Mouse (Mus musculus): ENCODE results near the gene Ptger1. TPM values are rescaled to one million over a fixed set of nuclear protein-coding genes. Genes with fewer than 3 reads are reported as not detected.
A peak's percentile ranks its signal among the peaks of the same experiment; 100 is the strongest.

The Ptger1 gene
- polyA plus RNA-seq, 1 experiment: 21.8 TPM

GRCm38 (mm10) chr8:83706411-83706810 lies 39.9 kb downstream of the Ptger1 start:
- TF ChIP-seq CTCF (conservative IDR thresholded peaks at IDR 0.05; ENCODE audit: insufficient read depth, insufficient read length, low read depth, low read length) (no peak), POLR2A (IDR thresholded peaks at IDR 0.05; ENCODE audit: low read depth, low read length) (no peak)
- DNase-seq: no peak
- Histone ChIP-seq H3K27ac (ENCODE audit: insufficient read depth, low read depth, low read length) (no peak overlapping the region), H3K36me3 (ENCODE audit: control insufficient read depth, insufficient read depth, low read length) (no peaks in the 10 kb centered on the region), H3K27me3 (replicated peaks; ENCODE audit: control insufficient read depth, insufficient read depth, low read length) (no peaks in the 10 kb centered on the region), H3K4me1 (ENCODE audit: control insufficient read depth, insufficient read depth, low read length) (peaks cover 3% of the 10 kb centered on the region; the same call in 1 of the 2 replicates), H3K4me3 (ENCODE audit: insufficient read depth, low read depth, low read length) (no peak overlapping the region)
- 62% methylated on average over 5 of the region's 5 CpGs for WGBS

DNA sequence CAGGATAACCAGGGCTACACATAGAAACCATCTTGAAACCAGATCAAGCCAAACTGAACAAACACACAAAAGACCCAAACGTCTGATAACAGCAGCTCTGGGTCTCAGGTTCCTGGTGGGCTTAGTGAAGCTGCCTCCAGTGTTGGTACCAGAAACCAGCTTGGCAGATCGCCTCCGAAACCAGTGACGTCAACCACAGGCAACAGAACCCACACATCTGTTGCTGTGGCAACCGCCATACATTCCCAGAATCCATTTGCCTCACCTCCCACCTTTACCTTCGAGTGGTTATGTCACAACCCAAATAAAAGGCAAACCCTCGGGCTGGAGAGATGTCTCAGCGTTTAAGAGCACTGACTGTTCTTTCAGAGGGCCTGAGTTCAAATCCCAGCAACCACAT lies 41.1 kb downstream of the Ptger1 start:
- Histone ChIP-seq H3K36me3 (ENCODE audit: control insufficient read depth, insufficient read depth, low read length) (no peaks in the 10 kb centered on the region), H3K4me3 (ENCODE audit: insufficient read depth, low read depth, low read length) (no peak overlapping the region), H3K4me1 (ENCODE audit: control insufficient read depth, insufficient read depth, low read length) (peaks cover 3% of the 10 kb centered on the region; the same call in 1 of the 2 replicates), H3K27ac (ENCODE audit: insufficient read depth, low read depth, low read length) (no peak overlapping the region), H3K27me3 (replicated peaks; ENCODE audit: control insufficient read depth, insufficient read depth, low read length) (no peaks in the 10 kb centered on the region)
- TF ChIP-seq POLR2A (IDR thresholded peaks at IDR 0.05; ENCODE audit: low read depth, low read length) (no peak), CTCF (conservative IDR thresholded peaks at IDR 0.05; ENCODE audit: insufficient read depth, insufficient read length, low read depth, low read length) (no peak)
- no peak for DNase-seq
- WGBS: 78% methylated on average over 8 of the region's 8 CpGs

DNA sequence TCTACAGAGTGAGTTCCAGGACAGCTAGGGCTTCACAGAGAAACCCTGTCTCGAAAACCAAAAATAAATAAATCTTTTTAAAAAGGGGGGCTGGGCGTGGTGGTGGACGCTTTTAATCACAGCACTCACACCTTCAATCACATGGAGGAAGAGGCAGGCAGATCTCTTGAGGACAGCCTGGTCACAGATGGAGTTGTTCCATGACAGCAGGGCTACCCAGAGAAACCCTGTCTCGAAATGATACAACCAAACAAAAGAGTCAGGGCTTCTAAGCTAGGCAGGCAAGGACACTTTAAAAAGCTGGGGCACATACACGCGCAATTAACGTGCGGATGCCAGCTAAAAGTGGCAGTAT lies 48.2 kb downstream of the Ptger1 start:
- Histone ChIP-seq H3K27me3 (replicated peaks; ENCODE audit: control insufficient read depth, insufficient read depth, low read length) (no peaks in the 10 kb centered on the region), H3K27ac (ENCODE audit: insufficient read depth, low read depth, low read length) (peak overlapping the region; percentile 5; the same call in 1 of the 2 replicates), H3K4me3 (ENCODE audit: insufficient read depth, low read depth, low read length) (no peak overlapping the region), H3K36me3 (ENCODE audit: control insufficient read depth, insufficient read depth, low read length) (no peaks in the 10 kb centered on the region), H3K4me1 (ENCODE audit: control insufficient read depth, insufficient read depth, low read length) (peaks cover 10% of the 10 kb centered on the region; the same call in 1 of the 2 replicates)
- 16% methylated on average over 8 of the region's 8 CpGs for WGBS
- DNase-seq: no peak
- TF ChIP-seq CTCF (conservative IDR thresholded peaks at IDR 0.05; ENCODE audit: insufficient read depth, insufficient read length, low read depth, low read length) (no peak), POLR2A (IDR thresholded peaks at IDR 0.05; ENCODE audit: low read depth, low read length) (no peak)

DNA sequence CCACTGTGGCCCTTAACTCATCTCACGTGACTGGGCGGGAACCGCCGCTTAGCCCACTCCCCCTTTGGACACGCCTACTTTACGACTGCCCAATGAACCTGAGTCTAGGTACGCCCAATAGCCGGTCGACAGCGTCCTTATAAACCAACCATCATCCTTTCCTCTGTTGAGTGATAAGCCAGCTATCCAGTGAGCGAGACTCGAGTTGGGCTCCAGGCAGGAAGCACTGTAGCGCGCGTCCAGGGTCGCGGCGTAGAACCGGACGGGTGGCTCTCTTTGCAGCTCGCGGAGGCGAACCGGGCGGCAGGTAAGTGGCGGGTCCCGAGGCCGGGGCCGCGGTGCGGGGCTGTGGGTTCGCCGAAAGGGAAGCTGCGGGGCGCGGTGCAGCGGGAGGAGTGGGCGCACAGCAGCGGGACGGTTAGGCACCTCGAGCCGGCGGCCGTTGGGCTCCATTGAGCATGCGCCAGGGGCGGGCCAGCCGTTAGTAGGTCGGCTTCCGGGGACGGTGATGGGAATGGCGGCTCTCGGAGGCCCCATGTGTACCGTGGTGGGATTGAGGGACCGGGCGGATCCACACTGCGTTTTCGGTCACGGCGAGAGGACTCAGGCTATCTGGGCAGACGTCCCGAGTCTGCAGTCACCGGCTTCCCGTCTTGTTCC lies 48.7 kb downstream of the Ptger1 start, which contains the start of gene Ddx39:
Gene Ddx39, plus strand, starts transcription at position 147 of the 660 bp plus-strand sequence.
- DNase-seq: peak; percentile 100
- peak within 1 kb of the TSS; percentile 74 for H3K27ac ChIP-seq (ENCODE audit: insufficient read depth, low read depth, low read length)
- H3K4me3 ChIP-seq (ENCODE audit: insufficient read depth, low read depth, low read length): peak within 1 kb of the TSS; percentile 72
- H3K36me3 ChIP-seq (ENCODE audit: control insufficient read depth, insufficient read depth, low read length): no peaks in the 10 kb centered on the region
- no peak for TF ChIP-seq CTCF (conservative IDR thresholded peaks at IDR 0.05; ENCODE audit: insufficient read depth, insufficient read length, low read depth, low read length)
- TF ChIP-seq POLR2A (IDR thresholded peaks at IDR 0.05; ENCODE audit: low read depth, low read length): peak; percentile 51
- under 1% methylated on average over 63 of the region's 63 CpGs for WGBS
- peaks cover 10% of the 10 kb centered on the region; the same call in 1 of the 2 replicates for H3K4me1 ChIP-seq (ENCODE audit: control insufficient read depth, insufficient read depth, low read length)
- H3K27me3 ChIP-seq (replicated peaks; ENCODE audit: control insufficient read depth, insufficient read depth, low read length): no peaks in the 10 kb centered on the region

DNA sequence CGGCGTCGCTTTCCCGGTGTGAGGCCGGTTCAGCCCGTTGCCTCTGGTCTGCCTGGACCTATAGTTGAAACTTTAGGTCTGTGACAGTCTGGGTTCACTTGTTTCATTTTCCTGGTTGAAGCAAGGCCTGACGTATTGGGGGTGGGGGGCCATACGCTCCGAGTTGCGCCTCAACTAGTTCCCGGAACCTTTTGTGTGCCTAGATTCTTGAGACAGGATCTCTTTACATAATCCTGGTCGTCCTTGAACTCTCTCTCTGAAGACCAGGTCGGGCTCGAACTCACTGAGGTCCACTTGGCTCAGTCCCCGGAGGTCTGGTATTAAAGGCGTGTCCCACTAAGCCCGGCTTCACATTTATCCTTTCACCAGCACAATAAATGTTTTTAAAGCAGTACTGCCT lies 49.3 kb downstream of the Ptger1 start:
- DNase-seq: no peak
- H3K27ac ChIP-seq (ENCODE audit: insufficient read depth, low read depth, low read length): 0 out of 2 replicates have a peak overlapping the region, but pooled peaks have one; percentile 49
- H3K4me1 ChIP-seq (ENCODE audit: control insufficient read depth, insufficient read depth, low read length): peaks cover 10% of the 10 kb centered on the region; the same call in 1 of the 2 replicates
- H3K4me3 ChIP-seq (ENCODE audit: insufficient read depth, low read depth, low read length): peak overlapping the region; percentile 72
- TF ChIP-seq CTCF (conservative IDR thresholded peaks at IDR 0.05; ENCODE audit: insufficient read depth, insufficient read length, low read depth, low read length) (no peak), POLR2A (IDR thresholded peaks at IDR 0.05; ENCODE audit: low read depth, low read length) (no peak)
- under 1% methylated on average over 17 of the region's 17 CpGs for WGBS
- no peaks in the 10 kb centered on the region for H3K27me3 ChIP-seq (replicated peaks; ENCODE audit: control insufficient read depth, insufficient read depth, low read length)
- H3K36me3 ChIP-seq (ENCODE audit: control insufficient read depth, insufficient read depth, low read length): no peaks in the 10 kb centered on the region

GRCm38 (mm10) chr8:83716563-83716962 lies 50.1 kb downstream of the Ptger1 start:
- Histone ChIP-seq H3K27me3 (replicated peaks; ENCODE audit: control insufficient read depth, insufficient read depth, low read length) (no peaks in the 10 kb centered on the region), H3K36me3 (ENCODE audit: control insufficient read depth, insufficient read depth, low read length) (no peaks in the 10 kb centered on the region), H3K4me1 (ENCODE audit: control insufficient read depth, insufficient read depth, low read length) (peaks cover 10% of the 10 kb centered on the region; the same call in 1 of the 2 replicates), H3K4me3 (ENCODE audit: insufficient read depth, low read depth, low read length) (no peak overlapping the region), H3K27ac (ENCODE audit: insufficient read depth, low read depth, low read length) (no peak overlapping the region)
- WGBS: 59% methylated on average over 2 of the region's 2 CpGs
- no peak for DNase-seq
- TF ChIP-seq CTCF (conservative IDR thresholded peaks at IDR 0.05; ENCODE audit: insufficient read depth, insufficient read length, low read depth, low read length) (no peak), POLR2A (IDR thresholded peaks at IDR 0.05; ENCODE audit: low read depth, low read length) (no peak)

DNA sequence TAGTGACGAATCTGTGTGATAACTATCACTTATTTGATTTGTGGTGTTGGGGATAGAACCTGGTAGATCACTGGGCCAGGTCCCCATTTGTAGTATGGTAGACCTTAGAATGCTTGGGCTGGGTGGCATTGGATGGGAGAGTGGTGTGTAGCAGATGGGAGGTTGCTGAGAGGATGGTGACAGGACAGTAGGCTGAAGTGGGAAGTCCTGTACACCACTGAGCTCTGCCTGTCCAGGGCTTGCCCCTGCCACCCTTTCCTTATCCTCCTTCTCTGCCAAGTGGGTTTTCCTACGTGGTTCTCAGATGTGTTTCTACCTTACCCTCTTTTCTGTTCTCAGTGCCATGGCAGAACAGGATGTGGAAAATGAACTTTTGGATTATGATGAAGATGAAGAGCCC lies 52.6 kb downstream of the Ptger1 start:
- WGBS: 72% methylated on average over 2 of the region's 2 CpGs
- H3K36me3 ChIP-seq (ENCODE audit: control insufficient read depth, insufficient read depth, low read length): no peaks in the 10 kb centered on the region; the same call in 1 of the 2 replicates

More for the DNA sequence above, 52.6 kb downstream of the Ptger1 start:
- DNase-seq: no peak
- Histone ChIP-seq H3K4me1 (ENCODE audit: control insufficient read depth, insufficient read depth, low read length) (peaks cover 10% of the 10 kb centered on the region; the same call in 1 of the 2 replicates), H3K27ac (ENCODE audit: insufficient read depth, low read depth, low read length) (no peak overlapping the region), H3K4me3 (ENCODE audit: insufficient read depth, low read depth, low read length) (no peak overlapping the region), H3K27me3 (replicated peaks; ENCODE audit: control insufficient read depth, insufficient read depth, low read length) (no peaks in the 10 kb centered on the region)
- TF ChIP-seq CTCF (conservative IDR thresholded peaks at IDR 0.05; ENCODE audit: insufficient read depth, insufficient read length, low read depth, low read length) (no peak), POLR2A (IDR thresholded peaks at IDR 0.05; ENCODE audit: low read depth, low read length) (no peak)

Data from kidney, adult 2 months (tissue).